Mouse (Mus musculus): ENCODE measurements around the gene Aoc2. TPM values are rescaled to one million over a fixed set of nuclear protein-coding genes. Genes with fewer than 3 reads are reported as not detected.

Gene Aoc2
- polyA plus RNA-seq (2014; fragmentation: Illumina TruSeq; extraction: RNeasy Lipid Tissue Mini Kit (QIAGEN cat#74804); ENCODE audit: low replicate concordance), result 0.59 TPM

DNA sequence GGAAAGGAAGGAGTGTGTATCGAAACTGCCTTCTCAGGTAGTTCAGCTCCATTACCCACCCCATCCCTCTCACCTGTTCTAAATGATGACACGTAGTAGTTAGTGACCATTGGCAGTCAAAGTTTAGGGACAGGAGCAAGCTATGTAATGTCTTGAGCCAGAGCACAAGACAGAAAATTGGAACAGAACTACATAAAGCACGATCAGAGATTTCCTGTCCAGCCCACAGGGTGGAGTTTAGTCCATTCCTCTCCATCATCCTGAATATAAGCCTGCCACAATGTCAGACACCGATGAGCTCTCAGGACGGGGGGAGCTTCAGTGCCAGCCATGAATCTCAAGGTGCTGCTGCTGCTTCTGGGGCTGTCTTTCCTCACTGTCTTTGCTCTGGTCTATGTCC is at the start of gene Aoc2:
Aoc2 (plus strand) TSS at position 301 of the 400 bp plus-strand sequence.

GRCm38 (mm10) chr11:101278223-101279192 is 46.4 kb upstream of the Aoc2 start, which contains the start of the genes Cntd1 and Coa3:
Cntd1 (plus strand) TSS chr11:101279012.
Coa3 (minus strand) TSS chr11:101279114.

GRCm38 (mm10) chr11:101302004-101302798 is 22.7 kb upstream of the Aoc2 start, which contains the start of gene Becn1:
Becn1 (minus strand) TSS chr11:101302286.

GRCm38 (mm10) chr11:101315665-101316500 is 9.0 kb upstream of the Aoc2 start, which contains the start of gene Psme3:
Psme3 (plus strand) TSS chr11:101316213.

DNA sequence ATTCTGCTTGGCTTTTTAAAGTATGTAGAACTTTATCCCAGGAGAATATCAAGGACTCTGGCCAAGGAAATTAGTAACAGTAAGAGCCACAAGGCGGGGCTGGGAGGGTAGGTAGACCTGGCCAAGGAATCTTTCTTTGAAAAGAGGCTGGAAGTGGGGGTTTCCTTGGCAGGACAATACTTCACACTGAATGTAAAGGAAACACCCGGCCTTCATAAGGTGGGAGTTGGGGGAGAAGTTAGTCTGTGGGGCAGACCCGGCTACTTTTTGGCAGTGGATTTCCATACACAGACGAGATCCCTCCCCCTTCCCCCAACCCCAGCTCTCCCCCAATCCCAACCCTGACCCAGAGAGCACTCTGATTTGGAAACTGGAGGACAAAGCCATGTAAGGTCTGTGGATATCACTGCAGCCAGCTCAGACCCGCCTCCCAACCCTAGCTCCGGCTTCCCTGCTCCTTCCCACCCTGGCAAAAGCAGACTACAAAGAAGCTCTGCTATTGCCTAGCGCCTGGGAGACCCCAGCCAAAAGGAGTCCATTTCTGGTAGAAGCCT is 5.6 kb downstream of the Aoc2 start, which contains the start of gene Aoc3:
Aoc3 (plus strand) TSS at position 235 of the 554 bp plus-strand sequence.

DNA sequence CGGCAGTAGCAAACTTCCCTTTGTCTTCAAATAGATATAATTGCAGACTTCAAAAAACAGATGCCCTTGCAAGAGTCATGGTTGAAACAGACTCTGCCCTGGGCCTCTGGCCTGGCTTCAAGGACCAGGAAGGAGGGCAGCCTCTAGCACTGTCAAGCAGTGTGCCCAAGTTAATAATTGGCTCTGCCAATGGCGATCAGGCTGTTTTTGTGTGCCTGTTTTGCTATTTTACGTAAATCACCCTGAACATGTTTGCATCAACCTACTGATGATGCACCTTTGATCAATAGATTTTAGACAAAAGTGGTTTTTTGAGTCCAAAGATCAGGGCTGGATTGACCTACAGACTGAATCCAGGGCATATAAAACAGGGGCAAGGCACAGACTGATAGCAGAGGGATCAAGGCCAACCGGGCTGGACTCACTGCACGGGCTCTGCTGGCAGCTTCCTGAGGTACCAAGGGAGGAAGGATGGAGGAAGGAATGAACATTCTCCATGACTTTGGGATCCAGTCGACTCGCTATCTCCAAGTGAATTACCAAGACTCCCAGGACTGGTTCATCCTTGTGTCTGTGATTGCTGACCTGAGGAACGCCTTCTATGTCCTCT is 42.6 kb downstream of the Aoc2 start, which contains the start of gene G6pc:
G6pc (plus strand) TSS at position 236 of the 610 bp plus-strand sequence.

Other genes with a start within 250 kb of the Aoc2 start
- not detected for gene Hsd17b1, start 246.7 kb upstream of the Aoc2 start, polyA plus RNA-seq (2014; fragmentation: Illumina TruSeq; extraction: RNeasy Lipid Tissue Mini Kit (QIAGEN cat#74804); ENCODE audit: low replicate concordance)
- gene Coasy, start 242.5 kb upstream of the Aoc2 start, polyA plus RNA-seq (2014; fragmentation: Illumina TruSeq; extraction: RNeasy Lipid Tissue Mini Kit (QIAGEN cat#74804); ENCODE audit: low replicate concordance), result 0.59 TPM
- gene Mlx, start 237.8 kb upstream of the Aoc2 start, polyA plus RNA-seq (2014; fragmentation: Illumina TruSeq; extraction: RNeasy Lipid Tissue Mini Kit (QIAGEN cat#74804); ENCODE audit: low replicate concordance), result 98.3 TPM
- gene Psmc3ip, start 229.6 kb upstream of the Aoc2 start, polyA plus RNA-seq (2014; fragmentation: Illumina TruSeq; extraction: RNeasy Lipid Tissue Mini Kit (QIAGEN cat#74804); ENCODE audit: low replicate concordance), result 0.52 TPM
- gene Retreg3, start 205.2 kb upstream of the Aoc2 start, polyA plus RNA-seq (2014; fragmentation: Illumina TruSeq; extraction: RNeasy Lipid Tissue Mini Kit (QIAGEN cat#74804); ENCODE audit: low replicate concordance), result 33.3 TPM
- 0.82 TPM for gene Tubg1, start 205.1 kb upstream of the Aoc2 start, polyA plus RNA-seq (2014; fragmentation: Illumina TruSeq; extraction: RNeasy Lipid Tissue Mini Kit (QIAGEN cat#74804); ENCODE audit: low replicate concordance)
- not detected for gene Tubg2, start 169.2 kb upstream of the Aoc2 start, polyA plus RNA-seq (2014; fragmentation: Illumina TruSeq; extraction: RNeasy Lipid Tissue Mini Kit (QIAGEN cat#74804); ENCODE audit: low replicate concordance)
- gene Cntnap1, start 154.5 kb upstream of the Aoc2 start, polyA plus RNA-seq (2014; fragmentation: Illumina TruSeq; extraction: RNeasy Lipid Tissue Mini Kit (QIAGEN cat#74804); ENCODE audit: low replicate concordance), result 0.22 TPM
- 0.52 TPM for gene Plekhh3, start 153.7 kb upstream of the Aoc2 start, polyA plus RNA-seq (2014; fragmentation: Illumina TruSeq; extraction: RNeasy Lipid Tissue Mini Kit (QIAGEN cat#74804); ENCODE audit: low replicate concordance)
- gene Ccr10, start 149.6 kb upstream of the Aoc2 start, polyA plus RNA-seq (2014; fragmentation: Illumina TruSeq; extraction: RNeasy Lipid Tissue Mini Kit (QIAGEN cat#74804); ENCODE audit: low replicate concordance), result not detected
- 22.1 TPM for gene Ezh1, start 98.6 kb upstream of the Aoc2 start, polyA plus RNA-seq (2014; fragmentation: Illumina TruSeq; extraction: RNeasy Lipid Tissue Mini Kit (QIAGEN cat#74804); ENCODE audit: low replicate concordance)
- 1.6 TPM for gene Ramp2, start 79.0 kb upstream of the Aoc2 start, polyA plus RNA-seq (2014; fragmentation: Illumina TruSeq; extraction: RNeasy Lipid Tissue Mini Kit (QIAGEN cat#74804); ENCODE audit: low replicate concordance)
- gene Vps25, start 71.4 kb upstream of the Aoc2 start, polyA plus RNA-seq (2014; fragmentation: Illumina TruSeq; extraction: RNeasy Lipid Tissue Mini Kit (QIAGEN cat#74804); ENCODE audit: low replicate concordance), result 73.6 TPM
- gene Wnk4, start 64.5 kb upstream of the Aoc2 start, polyA plus RNA-seq (2014; fragmentation: Illumina TruSeq; extraction: RNeasy Lipid Tissue Mini Kit (QIAGEN cat#74804); ENCODE audit: low replicate concordance), result not detected
- 2.6 TPM for gene Cntd1, start 46.1 kb upstream of the Aoc2 start, polyA plus RNA-seq (2014; fragmentation: Illumina TruSeq; extraction: RNeasy Lipid Tissue Mini Kit (QIAGEN cat#74804); ENCODE audit: low replicate concordance)
- 4.3 TPM for gene Coa3, start 45.9 kb upstream of the Aoc2 start, polyA plus RNA-seq (2014; fragmentation: Illumina TruSeq; extraction: RNeasy Lipid Tissue Mini Kit (QIAGEN cat#74804); ENCODE audit: low replicate concordance)
- gene Becn1, start 22.8 kb upstream of the Aoc2 start, polyA plus RNA-seq (2014; fragmentation: Illumina TruSeq; extraction: RNeasy Lipid Tissue Mini Kit (QIAGEN cat#74804); ENCODE audit: low replicate concordance), result 158 TPM
- gene Psme3, start 8.8 kb upstream of the Aoc2 start, polyA plus RNA-seq (2014; fragmentation: Illumina TruSeq; extraction: RNeasy Lipid Tissue Mini Kit (QIAGEN cat#74804); ENCODE audit: low replicate concordance), result 194 TPM
- gene Aoc3, start 5.5 kb downstream of the Aoc2 start, polyA plus RNA-seq (2014; fragmentation: Illumina TruSeq; extraction: RNeasy Lipid Tissue Mini Kit (QIAGEN cat#74804); ENCODE audit: low replicate concordance), result 8.7 TPM
- 126 TPM for gene G6pc, start 42.5 kb downstream of the Aoc2 start, polyA plus RNA-seq (2014; fragmentation: Illumina TruSeq; extraction: RNeasy Lipid Tissue Mini Kit (QIAGEN cat#74804); ENCODE audit: low replicate concordance)
- 2.6 TPM for gene Aarsd1, start 92.6 kb downstream of the Aoc2 start, polyA plus RNA-seq (2014; fragmentation: Illumina TruSeq; extraction: RNeasy Lipid Tissue Mini Kit (QIAGEN cat#74804); ENCODE audit: low replicate concordance)
- gene Gm27029, start 99.7 kb downstream of the Aoc2 start, polyA plus RNA-seq (2014; fragmentation: Illumina TruSeq; extraction: RNeasy Lipid Tissue Mini Kit (QIAGEN cat#74804); ENCODE audit: low replicate concordance), result 0.33 TPM
- gene Rundc1, start 100.0 kb downstream of the Aoc2 start, polyA plus RNA-seq (2014; fragmentation: Illumina TruSeq; extraction: RNeasy Lipid Tissue Mini Kit (QIAGEN cat#74804); ENCODE audit: low replicate concordance), result 2.7 TPM
- 0.30 TPM for gene Ptges3l, start 100.3 kb downstream of the Aoc2 start, polyA plus RNA-seq (2014; fragmentation: Illumina TruSeq; extraction: RNeasy Lipid Tissue Mini Kit (QIAGEN cat#74804); ENCODE audit: low replicate concordance)
- gene Rpl27, start 117.2 kb downstream of the Aoc2 start, polyA plus RNA-seq (2014; fragmentation: Illumina TruSeq; extraction: RNeasy Lipid Tissue Mini Kit (QIAGEN cat#74804); ENCODE audit: low replicate concordance), result 50.2 TPM
- 4.6 TPM for gene Ifi35, start 123.3 kb downstream of the Aoc2 start, polyA plus RNA-seq (2014; fragmentation: Illumina TruSeq; extraction: RNeasy Lipid Tissue Mini Kit (QIAGEN cat#74804); ENCODE audit: low replicate concordance)
- 14.3 TPM for gene Rnd2, start 139.9 kb downstream of the Aoc2 start, polyA plus RNA-seq (2014; fragmentation: Illumina TruSeq; extraction: RNeasy Lipid Tissue Mini Kit (QIAGEN cat#74804); ENCODE audit: low replicate concordance)
- gene Vat1, start 141.2 kb downstream of the Aoc2 start, polyA plus RNA-seq (2014; fragmentation: Illumina TruSeq; extraction: RNeasy Lipid Tissue Mini Kit (QIAGEN cat#74804); ENCODE audit: low replicate concordance), result 1.1 TPM
- gene Brca1, start 226.9 kb downstream of the Aoc2 start, polyA plus RNA-seq (2014; fragmentation: Illumina TruSeq; extraction: RNeasy Lipid Tissue Mini Kit (QIAGEN cat#74804); ENCODE audit: low replicate concordance), result 5.6 TPM
- 182 TPM for gene Nbr1, start 227.1 kb downstream of the Aoc2 start, polyA plus RNA-seq (2014; fragmentation: Illumina TruSeq; extraction: RNeasy Lipid Tissue Mini Kit (QIAGEN cat#74804); ENCODE audit: low replicate concordance)

All from small intestine, adult 10 weeks (tissue).